Mouse (Mus musculus) liver, postnatal 0 days (tissue): ENCODE data around the gene Ttc21a.

ENCODE experiments used
- CTCF ChIP-seq: sonication (generic); IDR thresholded peaks from 2 replicates; pipeline ENCODE4 v1.5.1; 2016; ENCODE audit warnings: antibody characterized with exemption, low read depth
- EP300 ChIP-seq: IDR thresholded peaks from 2 replicates; pipeline ENCODE4 v1.6.1; 2016; ENCODE audit warnings: antibody characterized with exemption, low read depth, mild to moderate bottlenecking

DNA sequence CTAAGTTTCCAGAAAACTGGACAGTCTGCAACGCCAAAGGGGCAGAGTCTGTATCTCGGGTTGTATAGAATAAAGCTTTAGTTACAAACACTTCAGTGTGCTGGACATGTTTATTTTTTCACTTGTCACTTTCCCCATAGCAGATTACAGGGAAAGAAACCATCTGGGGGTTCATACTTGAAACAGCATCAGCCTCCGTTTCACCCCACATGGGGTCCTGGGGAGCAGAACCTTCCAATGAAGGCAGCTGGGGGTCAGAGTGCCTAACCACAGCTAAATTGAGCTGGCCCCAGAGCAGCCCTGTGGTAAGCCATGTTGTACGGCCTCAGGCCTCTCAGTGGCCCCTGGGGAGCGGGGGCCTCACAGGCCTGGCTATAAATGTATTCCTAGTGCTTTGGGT lies 10.9 kb upstream of the Ttc21a start:
- TF ChIP-seq EP300 (no peak), CTCF (no peak)
